Comparison of ENCODE assay signal across 25 mouse cellular contexts in genomic region chr14:95282016-95282415, GRCm38 (mm10).
A peak's percentile ranks its signal among the peaks of the same experiment; 100 is the strongest.
DNase-seq lines count a peak whose midpoint lies in the region; ATAC-seq and TF ChIP-seq lines count a peak whose summit lies in the region.
"Had no signal": no experiment of that assay in that cellular context is flagged by ENCODE, and none has a peak within 500 bp of the region (broad histone marks: within the 10 kb centered on the region; RNA-seq: fewer than 3 reads in every experiment).

No protein-coding gene starts in this region.

- no peak for DNase-seq in hindbrain, embryonic 11.5 days (ENCODE audit: low spot score)
- DNase-seq in hindbrain, embryonic 14.5 days (ENCODE audit: low spot score): no peak
- DNase-seq in neural tube, embryonic 11.5 days (ENCODE audit: low spot score): no peak
- peak; percentile 18 for DNase-seq in brain, embryonic 14.5 days (ENCODE audit: low read depth)
- peak; percentile 65 for DNase-seq in retina, postnatal 1 day
- no peak for DNase-seq in limb, embryonic 10.5 days (ENCODE audit: low spot score)
- DNase-seq: adrenal gland, adult 8-10 months; adrenal gland, postnatal 14 days; adrenal gland, postnatal 36 days; cerebellum, adult 11 months; cerebellum, adult 18-20 months; cerebellum, adult 8-10 months; cerebellum, adult 9-11 months; cerebellum, postnatal 14 days; cerebellum, postnatal 36 days; embryo, embryonic 11 days; forebrain, postnatal 0 days had no signal

- TF ChIP-seq POLR2A in brain, embryonic 14.5 days (IDR thresholded peaks at IDR 0.05; ENCODE audit: borderline replicate concordance, extremely low read depth, insufficient read depth, insufficient read length, poor library complexity, severe bottlenecking): no peak

- H3K27me3 ChIP-seq in hindbrain, embryonic 11.5 days (ENCODE audit: control insufficient read depth, insufficient read depth, low read length): no peaks in the 10 kb centered on the region
- no peaks in the 10 kb centered on the region for H3K27me3 ChIP-seq in hindbrain, embryonic 14.5 days (ENCODE audit: control insufficient read depth, insufficient read depth, low read length)
- H3K27me3 ChIP-seq in neural tube, embryonic 11.5 days (ENCODE audit: control insufficient read depth, insufficient read depth, low read length): no peaks in the 10 kb centered on the region
- H3K27me3 ChIP-seq in neural tube, embryonic 15.5 days (replicated peaks): no peaks in the 10 kb centered on the region
- no peaks in the 10 kb centered on the region for H3K27me3 ChIP-seq in limb, embryonic 10.5 days (ENCODE audit: low read depth, poor library complexity, severe bottlenecking)
- H3K27me3 ChIP-seq: embryonic facial prominence, embryonic 13.5 days; embryonic facial prominence, embryonic 15.5 days; forebrain, embryonic 12.5 days; forebrain, embryonic 15.5 days; Patski had no signal

- H3K4me3 ChIP-seq in hindbrain, embryonic 11.5 days (ENCODE audit: low read depth, low read length): no peak overlapping the region
- no peak overlapping the region for H3K4me3 ChIP-seq in hindbrain, embryonic 14.5 days (replicated peaks; ENCODE audit: low read length)
- H3K4me3 ChIP-seq in neural tube, embryonic 11.5 days (ENCODE audit: low read depth, low read length): no peak overlapping the region
- H3K4me3 ChIP-seq in neural tube, embryonic 15.5 days (replicated peaks): no peak overlapping the region
- H3K4me3 ChIP-seq in limb, embryonic 10.5 days: no peak overlapping the region
- H3K4me3 ChIP-seq: embryonic facial prominence, embryonic 13.5 days; embryonic facial prominence, embryonic 15.5 days; forebrain, embryonic 12.5 days; forebrain, embryonic 15.5 days had no signal

- TF ChIP-seq CTCF in brain, embryonic 14.5 days (IDR thresholded peaks at IDR 0.05; ENCODE audit: borderline replicate concordance, extremely low read depth, insufficient read depth, insufficient read length): no peak

- no peaks in the 10 kb centered on the region for H3K36me3 ChIP-seq in hindbrain, embryonic 11.5 days (ENCODE audit: control insufficient read depth, insufficient read depth, low read length)
- H3K36me3 ChIP-seq in hindbrain, embryonic 14.5 days (replicated peaks; ENCODE audit: control insufficient read depth, insufficient read depth): no peaks in the 10 kb centered on the region
- no peaks in the 10 kb centered on the region for H3K36me3 ChIP-seq in neural tube, embryonic 11.5 days (ENCODE audit: control insufficient read depth, insufficient read depth, low read length)
- H3K36me3 ChIP-seq in neural tube, embryonic 15.5 days: no peaks in the 10 kb centered on the region
- H3K36me3 ChIP-seq in limb, embryonic 10.5 days: no peaks in the 10 kb centered on the region
- H3K36me3 ChIP-seq: embryonic facial prominence, embryonic 13.5 days; embryonic facial prominence, embryonic 15.5 days; forebrain, embryonic 12.5 days; forebrain, embryonic 15.5 days had no signal

- H3K4me2 ChIP-seq in hindbrain, embryonic 11.5 days (replicated peaks; ENCODE audit: low read depth, low read length): no peak overlapping the region
- H3K4me2 ChIP-seq in hindbrain, embryonic 14.5 days (replicated peaks): no peak overlapping the region
- H3K4me2 ChIP-seq in neural tube, embryonic 11.5 days (ENCODE audit: low read depth): no peak overlapping the region
- H3K4me2 ChIP-seq in neural tube, embryonic 15.5 days: no peak overlapping the region
- H3K4me2 ChIP-seq: embryonic facial prominence, embryonic 13.5 days; embryonic facial prominence, embryonic 15.5 days; forebrain, embryonic 12.5 days; forebrain, embryonic 15.5 days had no signal

- no peak overlapping the region for H3K27ac ChIP-seq in hindbrain, embryonic 11.5 days (ENCODE audit: low read depth, low read length)
- no peak overlapping the region for H3K27ac ChIP-seq in hindbrain, embryonic 14.5 days
- no peak overlapping the region for H3K27ac ChIP-seq in neural tube, embryonic 11.5 days (ENCODE audit: low read depth, low read length)
- no peak overlapping the region for H3K27ac ChIP-seq in neural tube, embryonic 15.5 days (replicated peaks)
- H3K27ac ChIP-seq in limb, embryonic 10.5 days: no peak overlapping the region
- H3K27ac ChIP-seq: embryonic facial prominence, embryonic 13.5 days; embryonic facial prominence, embryonic 15.5 days; forebrain, embryonic 12.5 days; forebrain, embryonic 15.5 days had no signal

- H3K4me1 ChIP-seq in hindbrain, embryonic 11.5 days (replicated peaks; ENCODE audit: control insufficient read depth, insufficient read depth, low read length): no peaks in the 10 kb centered on the region
- no peaks in the 10 kb centered on the region for H3K4me1 ChIP-seq in hindbrain, embryonic 14.5 days (replicated peaks; ENCODE audit: control insufficient read depth, insufficient read depth, low read length)
- H3K4me1 ChIP-seq in neural tube, embryonic 11.5 days (ENCODE audit: control insufficient read depth, insufficient read depth, low read length): no peaks in the 10 kb centered on the region
- no peaks in the 10 kb centered on the region for H3K4me1 ChIP-seq in neural tube, embryonic 15.5 days
- H3K4me1 ChIP-seq in limb, embryonic 10.5 days: no peaks in the 10 kb centered on the region
- H3K4me1 ChIP-seq: embryonic facial prominence, embryonic 13.5 days; embryonic facial prominence, embryonic 15.5 days; forebrain, embryonic 12.5 days; forebrain, embryonic 15.5 days had no signal

- ATAC-seq in hindbrain, embryonic 11.5 days (ENCODE audit: low FRiP score): peak; percentile 38; the same call in 1 of the 2 replicates
- ATAC-seq in hindbrain, embryonic 14.5 days (ENCODE audit: low FRiP score): no peak
- ATAC-seq in neural tube, embryonic 11.5 days (ENCODE audit: insufficient read depth, low FRiP score, low TSS enrichment): peak; percentile 35; the same call in 1 of the 2 replicates
- ATAC-seq in neural tube, embryonic 15.5 days (ENCODE audit: low FRiP score): no peak
- no peak for ATAC-seq in erythroblast, adult 5-6 weeks (replicated peaks; ENCODE audit: low FRiP score, poor library complexity, severe bottlenecking)
- ATAC-seq: activated CD4-positive, CD25-positive, alpha-beta regulatory T cell, adult 4 months; forebrain, embryonic 15.5 days; forebrain, postnatal 0 days; Patski had no signal

- H3K9me3 ChIP-seq in hindbrain, embryonic 11.5 days (ENCODE audit: control insufficient read depth, low read length): no peaks in the 10 kb centered on the region
- 0 out of 2 replicates have a peak, but pooled peaks cover 3% of the 10 kb centered on the region for H3K9me3 ChIP-seq in hindbrain, embryonic 14.5 days (ENCODE audit: control insufficient read depth, low read length)
- H3K9me3 ChIP-seq in neural tube, embryonic 11.5 days (ENCODE audit: control insufficient read depth, low read length): no peaks in the 10 kb centered on the region
- H3K9me3 ChIP-seq in neural tube, embryonic 15.5 days (replicated peaks): no peaks in the 10 kb centered on the region
- no peaks in the 10 kb centered on the region for H3K9me3 ChIP-seq in limb, embryonic 10.5 days (replicated peaks)
- H3K9me3 ChIP-seq: embryonic facial prominence, embryonic 13.5 days; embryonic facial prominence, embryonic 15.5 days; forebrain, embryonic 12.5 days; forebrain, embryonic 15.5 days had no signal

- WGBS in hindbrain, embryonic 11.5 days: 82% methylated on average over 1 of the region's 1 CpGs
- WGBS in hindbrain, embryonic 14.5 days: 44% methylated on average over 1 of the region's 1 CpGs
- 88% methylated on average over 1 of the region's 1 CpGs for WGBS in neural tube, embryonic 11.5 days
- 59% methylated on average over 1 of the region's 1 CpGs for WGBS in neural tube, embryonic 15.5 days
- 91% methylated on average over 1 of the region's 1 CpGs for WGBS in limb, embryonic 10.5 days

- H3K9ac ChIP-seq in hindbrain, embryonic 11.5 days (ENCODE audit: low read depth, low read length): no peak overlapping the region
- no peak overlapping the region for H3K9ac ChIP-seq in hindbrain, embryonic 14.5 days
- H3K9ac ChIP-seq in neural tube, embryonic 11.5 days (ENCODE audit: low read length): no peak overlapping the region
- H3K9ac ChIP-seq in neural tube, embryonic 15.5 days (replicated peaks): no peak overlapping the region
- H3K9ac ChIP-seq: embryonic facial prominence, embryonic 13.5 days; embryonic facial prominence, embryonic 15.5 days; forebrain, embryonic 12.5 days; forebrain, embryonic 15.5 days; forebrain, postnatal 0 days had no signal

Comparison
In these comparisons a context has a peak if more than half of its experiments do, and no peak if none do; other contexts are left out.
1. ATAC-seq: peak in hindbrain, embryonic 11.5 days (single experiment) and neural tube, embryonic 11.5 days (single experiment); none in hindbrain, embryonic 14.5 days (single experiment), neural tube, embryonic 15.5 days (single experiment) and erythroblast, adult 5-6 weeks (single experiment).
2. DNase-seq: peak in brain, embryonic 14.5 days (single experiment) and retina, postnatal 1 day (single experiment); none in hindbrain, embryonic 11.5 days (single experiment), hindbrain, embryonic 14.5 days (single experiment), neural tube, embryonic 11.5 days (single experiment) and limb, embryonic 10.5 days (single experiment).